Mouse (Mus musculus): ENCODE data around the gene A930018P22Rik. TPM values are rescaled to one million over a fixed set of nuclear protein-coding genes. Genes with fewer than 3 reads are reported as not detected.
"Not testable (repeated sequence)": the region's sequence is repeated elsewhere in the genome, so short reads cannot be mapped to it uniquely, and the experiment has no call there.

A930018P22Rik gene
- polyA plus RNA-seq, 2 experiments = 0.23 to 0.93 TPM

GRCm38 (mm10) chr2:104087562-104087961, 35.0 kb upstream of the A930018P22Rik start:
- 7% methylated on average over 1 of the region's 1 CpGs for WGBS (ENCODE audit: insufficient replicate concordance)
- Histone ChIP-seq H3K4me1 (replicated peaks; ENCODE audit: control insufficient read depth in 2 of 2, insufficient read depth in 2 of 2, low read length in 1 of 2) (peaks cover 14 to 26% of the 10 kb centered on the region in 2 experiments), H3K27ac (peak overlapping the region; percentile 56)
- H3K9ac ChIP-seq (replicated peaks); H3K4me2 ChIP-seq (ENCODE audit: low read depth); H3K4me3 ChIP-seq (ENCODE audit: insufficient read depth in 1 of 2, low read depth in 2 of 2, low read length in 2 of 2); H3K9me3 ChIP-seq (ENCODE audit: control insufficient read depth, low read length); H3K27me3 ChIP-seq (ENCODE audit: control insufficient read depth, insufficient read depth, low read length); DNase-seq (ENCODE audit: low read depth in 3 of 3, low spot score in 3 of 3); H3K36me3 ChIP-seq (replicated peaks; ENCODE audit: control insufficient read depth, insufficient read depth, low read depth): not testable (repeated sequence)
- TF ChIP-seq EP300 (IDR thresholded peaks at IDR 0.05; ENCODE audit: low read depth) = 0 out of 2 replicates have a peak, but pooled peaks have one; percentile 12
- peak; percentile 81 for ATAC-seq (ENCODE audit: insufficient read depth)

DNA sequence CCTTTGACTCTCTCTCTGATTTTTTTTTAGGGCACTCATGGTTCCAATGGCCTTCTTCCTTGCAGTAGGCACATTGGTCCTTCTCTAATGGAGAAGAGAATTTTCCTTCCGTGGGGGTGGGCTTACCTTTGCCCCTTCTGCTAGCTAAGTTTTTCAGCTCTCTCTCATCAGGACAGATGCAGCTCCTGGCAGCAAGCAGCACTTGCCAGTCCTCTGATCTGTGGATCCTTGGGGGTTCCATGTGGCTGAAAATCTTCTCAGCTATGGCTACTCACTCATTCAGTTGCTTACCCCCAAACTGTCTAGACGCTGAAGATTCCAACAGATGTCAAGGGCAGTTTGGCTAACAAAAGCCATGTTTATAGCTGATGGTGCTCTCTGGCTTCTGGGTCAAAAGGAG, 29.3 kb upstream of the A930018P22Rik start:
- ATAC-seq (ENCODE audit: insufficient read depth) (no peak), DNase-seq (ENCODE audit: low read depth in 3 of 3, low spot score in 3 of 3) (no peak)
- Histone ChIP-seq H3K4me3 (ENCODE audit: insufficient read depth in 1 of 2, low read depth in 2 of 2, low read length in 2 of 2) (no peak overlapping the region), H3K27ac (no peak overlapping the region; the same call in 1 of the 2 replicates), H3K4me1 (replicated peaks; ENCODE audit: control insufficient read depth in 2 of 2, insufficient read depth in 2 of 2, low read length in 1 of 2) (peaks cover 27 to 44% of the 10 kb centered on the region in 2 experiments), H3K9me3 (ENCODE audit: control insufficient read depth, low read length) (no peaks in the 10 kb centered on the region), H3K36me3 (replicated peaks; ENCODE audit: control insufficient read depth, insufficient read depth, low read depth) (no peaks in the 10 kb centered on the region), H3K27me3 (ENCODE audit: control insufficient read depth, insufficient read depth, low read length) (no peaks in the 10 kb centered on the region), H3K9ac (replicated peaks) (no peak overlapping the region), H3K4me2 (ENCODE audit: low read depth) (no peak overlapping the region)
- WGBS (ENCODE audit: insufficient replicate concordance) = 55% methylated on average over 2 of the region's 2 CpGs
- no peak for TF ChIP-seq CTCF (IDR thresholded peaks at IDR 0.05; ENCODE audit: low read depth)
- TF ChIP-seq EP300 (IDR thresholded peaks at IDR 0.05; ENCODE audit: low read depth) = no peak

GRCm38 (mm10) chr2:104095741-104096213, 26.8 kb upstream of the A930018P22Rik start, which contains the start of gene Cd59a:
Gene Cd59a, plus strand, starts transcription at chr2:104095801.
- ATAC-seq (ENCODE audit: insufficient read depth) (peak; percentile 79), DNase-seq (ENCODE audit: low read depth in 3 of 3, low spot score in 3 of 3) (peak; percentile 81 to 92 (median 82))
- H3K36me3 ChIP-seq (replicated peaks; ENCODE audit: control insufficient read depth, insufficient read depth, low read depth) = peaks cover 4% of the 10 kb centered on the region; the same call in 1 of the 2 replicates
- H3K4me2 ChIP-seq (ENCODE audit: low read depth) = peak within 1 kb of the TSS; percentile 78
- H3K9ac ChIP-seq (replicated peaks) = peak within 1 kb of the TSS; percentile 94
- peak within 1 kb of the TSS; percentile 82 to 84 for H3K4me3 ChIP-seq (ENCODE audit: insufficient read depth in 1 of 2, low read depth in 2 of 2, low read length in 2 of 2)
- H3K4me1 ChIP-seq (replicated peaks; ENCODE audit: control insufficient read depth in 2 of 2, insufficient read depth in 2 of 2, low read length in 1 of 2) = peaks cover 47 to 65% of the 10 kb centered on the region in 2 experiments
- H3K27ac ChIP-seq = peak within 1 kb of the TSS; percentile 96
- no peaks in the 10 kb centered on the region for H3K9me3 ChIP-seq (ENCODE audit: control insufficient read depth, low read length)
- no peaks in the 10 kb centered on the region for H3K27me3 ChIP-seq (ENCODE audit: control insufficient read depth, insufficient read depth, low read length)
- TF ChIP-seq CTCF (IDR thresholded peaks at IDR 0.05; ENCODE audit: low read depth) (no peak), EP300 (IDR thresholded peaks at IDR 0.05; ENCODE audit: low read depth) (0 out of 2 replicates have a peak, but pooled peaks have one; percentile 31)
- WGBS (ENCODE audit: insufficient replicate concordance) = 3% methylated on average over 15 of the region's 15 CpGs

DNA sequence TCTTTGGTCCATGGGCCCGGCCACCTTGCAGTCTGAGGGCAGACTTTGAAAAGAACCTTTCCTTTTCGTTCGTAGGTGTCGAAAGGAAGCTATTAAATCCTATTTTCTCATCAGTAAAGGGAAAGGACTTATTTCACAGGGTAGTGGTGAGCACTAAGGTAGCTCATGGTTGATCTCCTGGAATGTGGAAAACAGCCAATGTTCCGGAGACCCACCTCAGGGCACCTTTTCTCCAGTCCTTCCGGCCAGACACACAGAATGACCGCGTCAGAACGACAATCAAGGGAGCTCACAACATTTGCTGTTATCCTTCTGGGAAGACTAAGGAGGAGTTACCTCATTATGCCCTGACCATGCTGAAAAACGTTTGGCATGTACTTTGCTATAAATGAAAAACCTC, 26.3 kb upstream of the A930018P22Rik start:
- H3K9ac ChIP-seq (replicated peaks) = peak overlapping the region; percentile 94
- TF ChIP-seq EP300 (IDR thresholded peaks at IDR 0.05; ENCODE audit: low read depth) (no peak), CTCF (IDR thresholded peaks at IDR 0.05; ENCODE audit: low read depth) (no peak)
- no peak for DNase-seq (ENCODE audit: low read depth in 3 of 3, low spot score in 3 of 3)
- no peaks in the 10 kb centered on the region for H3K9me3 ChIP-seq (ENCODE audit: control insufficient read depth, low read length)
- H3K4me1 ChIP-seq (replicated peaks; ENCODE audit: control insufficient read depth in 2 of 2, insufficient read depth in 2 of 2, low read length in 1 of 2) = peaks cover 45 to 62% of the 10 kb centered on the region in 2 experiments
- no peaks in the 10 kb centered on the region for H3K27me3 ChIP-seq (ENCODE audit: control insufficient read depth, insufficient read depth, low read length)
- H3K27ac ChIP-seq = peak overlapping the region; percentile 96
- no peak for ATAC-seq (ENCODE audit: insufficient read depth)
- H3K4me3 ChIP-seq (ENCODE audit: insufficient read depth in 1 of 2, low read depth in 2 of 2, low read length in 2 of 2) = peak overlapping the region; percentile 82 to 84
- peaks cover 4% of the 10 kb centered on the region; the same call in 1 of the 2 replicates for H3K36me3 ChIP-seq (replicated peaks; ENCODE audit: control insufficient read depth, insufficient read depth, low read depth)
- H3K4me2 ChIP-seq (ENCODE audit: low read depth) = peak overlapping the region; percentile 78
- WGBS (ENCODE audit: insufficient replicate concordance) = 26% methylated on average over 10 of the region's 10 CpGs

DNA sequence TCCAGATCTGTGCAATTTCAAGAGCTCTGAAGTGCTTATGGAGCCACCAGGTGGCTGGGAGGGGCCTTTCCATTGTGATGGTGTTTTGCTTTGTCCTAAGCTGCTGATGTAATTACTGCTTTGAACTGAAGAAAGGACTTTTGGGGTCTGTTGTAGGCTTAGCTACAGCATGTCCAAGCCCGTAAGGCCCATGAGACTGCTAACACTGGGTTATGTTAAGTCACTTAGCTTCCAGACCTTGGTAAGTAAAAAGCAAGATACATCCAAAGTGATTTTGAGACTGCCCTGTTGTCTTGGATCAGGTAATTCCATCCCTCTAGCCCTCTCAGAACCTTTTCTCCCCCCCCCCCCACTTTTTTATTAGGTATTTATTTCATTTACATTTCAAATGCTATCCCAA, 25.8 kb upstream of the A930018P22Rik start:
- Histone ChIP-seq H3K9ac (replicated peaks) (peak overlapping the region; percentile 94), H3K4me1 (replicated peaks; ENCODE audit: control insufficient read depth in 2 of 2, insufficient read depth in 2 of 2, low read length in 1 of 2) (peaks cover 41 to 60% of the 10 kb centered on the region in 2 experiments), H3K4me2 (ENCODE audit: low read depth) (peak overlapping the region; percentile 78), H3K4me3 (ENCODE audit: insufficient read depth in 1 of 2, low read depth in 2 of 2, low read length in 2 of 2) (peak overlapping the region; percentile 82 to 84), H3K27ac (peak overlapping the region; percentile 96)
- ATAC-seq (ENCODE audit: insufficient read depth); H3K9me3 ChIP-seq (ENCODE audit: control insufficient read depth, low read length); H3K36me3 ChIP-seq (replicated peaks; ENCODE audit: control insufficient read depth, insufficient read depth, low read depth); DNase-seq (ENCODE audit: low read depth in 3 of 3, low spot score in 3 of 3); H3K27me3 ChIP-seq (ENCODE audit: control insufficient read depth, insufficient read depth, low read length): not testable (repeated sequence)
- peak; percentile 23; the same call in 1 of the 2 replicates for TF ChIP-seq CTCF (IDR thresholded peaks at IDR 0.05; ENCODE audit: low read depth)
- 79% methylated on average over 1 of the region's 1 CpGs for WGBS (ENCODE audit: insufficient replicate concordance)

- H3K9ac ChIP-seq (replicated peaks) = peak overlapping the region; percentile 56
These were observed 25.2 kb upstream of the A930018P22Rik start for GRCm38 (mm10) chr2:104097396-104097795.

More at GRCm38 (mm10) chr2:104097396-104097795, 25.2 kb upstream of the A930018P22Rik start:
- not testable (repeated sequence) for DNase-seq (ENCODE audit: low read depth in 3 of 3, low spot score in 3 of 3); H3K9me3 ChIP-seq (ENCODE audit: control insufficient read depth, low read length); ATAC-seq (ENCODE audit: insufficient read depth); H3K27me3 ChIP-seq (ENCODE audit: control insufficient read depth, insufficient read depth, low read length); H3K36me3 ChIP-seq (replicated peaks; ENCODE audit: control insufficient read depth, insufficient read depth, low read depth)
- H3K4me3 ChIP-seq (ENCODE audit: insufficient read depth in 1 of 2, low read depth in 2 of 2, low read length in 2 of 2) = peak overlapping the region; percentile 62 to 84
- WGBS (ENCODE audit: insufficient replicate concordance) = 79% methylated on average over 4 of the region's 4 CpGs
- peak overlapping the region; percentile 91 for H3K27ac ChIP-seq
- peak overlapping the region; percentile 78 for H3K4me2 ChIP-seq (ENCODE audit: low read depth)
- peaks cover 36 to 55% of the 10 kb centered on the region in 2 experiments for H3K4me1 ChIP-seq (replicated peaks; ENCODE audit: control insufficient read depth in 2 of 2, insufficient read depth in 2 of 2, low read length in 1 of 2)

All from liver, embryonic 14.5 days (tissue).